Mouse (Mus musculus) gastrocnemius, postnatal 10 days (tissue): ENCODE data around the gene Rfxank. TPM values are rescaled to one million over a fixed set of nuclear protein-coding genes. Genes with fewer than 3 reads are reported as not detected.

Experiments used
- DNase-seq: peaks from one replicate; pipeline ENCODE4 v3.0.0; 2021; ENCODE audit warnings: mixed read lengths
- total RNA-seq, 2 experiments: library from RNA; stranded (reverse); gene quantifications; 2 replicates each; pipeline ENCODE4 v1.2.3; 2021

Rfxank gene
- total RNA-seq, 2 experiments from 2014 or later = 8.2 to 10.1 TPM

GRCm38 (mm10) chr8:70150158-70150557, 11.2 kb upstream of the Rfxank start:
- peak; percentile 15 for DNase-seq

DNA sequence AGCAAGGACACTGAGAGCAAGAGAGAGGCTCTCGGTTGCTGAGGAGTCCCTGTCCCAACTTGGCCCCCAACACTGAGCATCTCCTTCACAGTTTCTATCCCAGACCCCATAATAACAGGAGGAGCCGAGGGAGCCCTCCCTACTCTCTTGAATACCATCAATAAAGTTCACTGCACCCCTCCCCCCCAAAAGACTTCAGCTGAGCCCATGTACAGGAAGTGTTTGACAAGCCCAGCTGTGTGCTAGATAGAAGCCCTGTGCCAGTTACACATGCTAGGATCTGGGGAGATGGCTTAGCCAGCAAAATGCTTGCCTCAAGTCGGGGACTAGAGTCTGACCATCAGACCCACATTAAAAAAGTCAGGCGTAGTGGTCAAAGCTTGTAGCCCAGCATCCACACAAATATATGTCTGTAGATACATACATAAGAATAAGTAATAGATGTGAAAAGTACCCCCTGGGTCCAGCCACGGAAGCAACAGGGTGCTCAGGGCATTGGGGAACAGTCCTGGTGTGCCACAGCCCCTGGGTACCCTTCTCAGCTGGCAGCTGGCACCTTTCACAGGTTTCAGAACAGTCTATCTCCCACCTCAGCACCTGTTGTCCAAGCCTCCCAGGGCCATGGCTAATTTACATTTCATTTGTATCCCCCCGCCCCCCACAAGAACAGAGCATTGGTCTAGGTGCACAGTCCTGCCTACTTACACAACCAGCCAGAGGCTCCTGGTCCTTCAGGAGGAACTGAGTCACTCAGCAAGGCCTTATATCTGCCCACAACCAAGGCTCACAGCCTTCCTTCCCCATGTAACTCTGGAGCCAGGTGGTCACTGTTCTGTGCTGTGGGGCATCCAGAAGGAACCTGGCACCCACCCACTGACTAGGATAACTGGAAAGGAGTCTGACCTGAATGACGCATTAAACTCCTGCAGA, 9.0 kb upstream of the Rfxank start:
- no peak for DNase-seq

- no peak for DNase-seq
Observed at GRCm38 (mm10) chr8:70139981-70140380, 1.0 kb upstream of the Rfxank start.

DNA sequence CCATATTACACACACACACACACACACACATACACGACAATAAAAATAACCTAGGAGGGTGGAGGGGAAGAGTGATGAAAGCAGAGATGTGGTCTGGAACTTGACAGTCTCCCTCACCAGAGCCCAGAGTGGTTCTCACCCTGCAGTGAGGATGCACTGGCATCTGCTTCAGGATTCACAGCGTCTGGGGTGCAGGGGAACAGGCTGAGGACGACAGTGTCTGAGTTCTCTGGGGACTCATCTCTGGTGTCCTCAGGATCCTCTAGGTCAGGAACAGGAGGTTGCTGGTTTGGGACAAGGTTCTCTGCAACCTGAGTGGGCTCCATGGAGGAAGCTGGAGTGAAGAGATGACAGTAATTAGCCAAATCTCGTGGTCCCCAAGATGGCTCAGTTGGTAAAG, 1.1 kb downstream of the Rfxank start:
- DNase-seq = no peak

DNA sequence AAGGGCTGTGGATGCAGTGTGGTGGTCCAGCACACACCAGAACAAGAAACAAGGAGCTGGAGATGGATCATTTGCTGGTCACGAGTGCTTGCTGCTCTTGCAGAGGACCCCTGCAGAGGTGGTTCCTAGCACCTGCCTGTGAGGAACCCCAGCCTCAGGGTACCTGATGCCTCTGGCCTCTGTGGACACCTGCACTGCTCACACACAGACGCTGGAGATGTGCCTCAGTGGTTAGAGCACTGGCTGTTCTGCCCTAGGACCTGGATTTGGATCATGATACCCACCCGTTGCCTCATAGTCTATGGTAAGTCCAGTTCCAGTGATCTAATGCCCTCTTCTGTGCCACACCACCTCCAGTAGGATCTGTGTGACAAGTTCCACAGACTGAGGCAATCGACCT, 2.4 kb downstream of the Rfxank start:
- DNase-seq = no peak

- DNase-seq = no peak
Observed at GRCm38 (mm10) chr8:70134931-70135330, 4.0 kb downstream of the Rfxank start.

DNA sequence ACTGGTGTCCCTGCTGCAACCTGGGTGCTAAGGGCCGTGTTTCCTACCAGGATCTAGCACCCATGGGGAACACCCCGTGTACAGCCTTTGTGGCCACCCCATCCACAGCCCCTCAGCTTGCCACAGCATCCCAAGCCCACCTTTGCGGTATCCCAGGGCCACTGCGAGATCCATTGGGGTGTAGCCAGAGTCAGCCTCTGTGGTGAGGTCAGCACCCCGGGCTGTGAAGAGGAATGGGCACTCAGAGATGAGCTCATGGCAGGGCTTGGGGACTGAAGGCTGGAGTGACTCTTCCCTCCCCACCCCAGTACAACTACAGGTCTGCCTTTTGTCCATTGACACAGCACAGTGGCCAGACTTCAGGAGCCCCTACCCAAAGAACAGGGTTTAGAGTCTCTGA, 4.9 kb downstream of the Rfxank start:
- no peak for DNase-seq

- DNase-seq = peak; percentile 83
Observed at GRCm38 (mm10) chr8:70131166-70131883, 7.6 kb downstream of the Rfxank start, which contains the start of gene Nr2c2ap. TSS of gene Nr2c2ap (plus strand) at chr8:70131333.

DNA sequence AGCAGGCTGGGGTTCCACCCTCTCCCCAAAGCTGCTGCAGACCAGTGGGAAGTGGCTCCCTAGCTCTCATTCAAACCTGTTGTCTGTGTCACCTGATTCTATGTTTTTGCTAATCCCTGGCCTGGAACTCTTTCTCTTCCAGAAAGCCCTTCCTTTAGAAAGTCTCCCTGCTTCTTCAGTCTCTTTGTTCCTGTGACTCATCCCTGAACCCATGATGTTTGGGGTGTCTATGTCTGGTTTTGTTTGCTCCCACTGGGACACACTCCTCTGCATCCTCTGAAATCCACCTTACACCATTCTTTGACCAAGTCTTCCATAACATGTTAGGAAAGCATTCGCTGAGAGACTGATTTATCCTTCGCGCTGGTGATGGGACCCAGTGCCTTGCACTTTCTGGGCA, 8.9 kb downstream of the Rfxank start:
- DNase-seq = no peak

DNA sequence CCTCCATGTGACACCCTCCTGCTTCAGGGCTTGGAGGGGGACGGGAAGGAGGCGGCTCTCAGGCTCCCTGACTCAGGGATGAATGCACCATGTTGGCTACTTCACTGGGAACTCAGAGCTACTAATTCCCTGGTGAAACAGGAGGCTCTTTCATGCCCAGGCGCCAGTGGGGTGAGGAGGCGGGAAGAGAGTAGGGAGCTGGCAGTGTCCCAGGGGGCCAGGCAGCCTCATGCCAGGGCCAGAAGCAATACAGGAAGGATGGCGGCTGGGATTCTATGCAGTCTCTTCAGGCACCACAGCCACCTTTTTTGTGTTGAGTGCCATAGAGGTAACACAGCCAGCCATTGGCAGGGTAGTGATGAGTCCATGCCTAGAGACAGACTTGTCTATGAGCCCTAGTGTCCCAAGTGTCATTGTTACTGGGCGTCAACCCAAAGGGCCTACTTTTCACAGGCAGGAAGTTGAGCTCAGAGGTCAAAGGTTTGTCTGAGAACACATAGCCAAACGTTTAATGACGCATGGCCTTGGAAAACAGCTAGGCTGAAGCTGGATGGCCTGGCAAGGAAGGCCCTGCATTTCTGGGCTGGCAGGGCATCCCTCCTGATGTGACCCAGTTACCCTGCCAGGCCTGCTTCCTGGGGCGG, 9.5 kb downstream of the Rfxank start:
- peak; percentile 48 for DNase-seq

DNA sequence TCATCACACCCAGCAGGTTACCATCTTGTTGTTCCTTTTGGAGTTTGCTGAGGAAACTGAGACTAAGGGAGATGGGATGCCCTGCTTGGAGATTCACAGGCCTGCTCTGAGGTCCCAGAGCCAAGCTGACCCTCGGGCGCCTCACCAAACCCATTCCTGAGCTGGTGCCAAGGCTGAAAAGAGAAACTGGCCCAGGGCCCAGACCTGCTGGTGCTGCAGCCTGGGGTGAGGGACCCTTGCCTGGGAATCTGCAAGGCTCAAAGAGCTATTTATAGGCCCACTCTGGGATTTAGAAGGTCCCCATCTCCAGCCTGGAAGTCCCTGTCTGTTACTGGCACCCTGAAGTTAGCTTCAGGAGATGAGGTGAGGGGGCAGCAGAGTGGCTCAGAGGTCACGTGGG, 10.5 kb downstream of the Rfxank start:
- peak; percentile 62 for DNase-seq

DNA sequence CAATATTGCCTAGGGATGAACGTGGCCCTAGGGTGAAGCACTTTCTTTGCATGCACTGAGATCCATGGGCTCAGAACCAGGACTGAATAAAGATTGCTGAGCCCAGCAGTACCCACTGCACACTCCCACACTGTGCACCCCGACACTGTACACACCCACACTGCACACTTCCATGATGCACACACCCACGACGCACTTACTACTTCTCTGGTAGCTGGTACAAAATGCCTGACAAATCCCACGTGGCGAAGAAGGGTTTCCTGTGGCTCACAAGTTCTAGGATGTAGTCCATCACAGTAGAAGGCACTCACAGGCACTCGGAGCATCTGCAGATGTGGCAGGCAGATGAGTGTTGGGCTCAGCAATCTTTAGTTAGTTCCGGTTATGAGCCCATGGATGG, 14.0 kb downstream of the Rfxank start:
- no peak for DNase-seq

DNA sequence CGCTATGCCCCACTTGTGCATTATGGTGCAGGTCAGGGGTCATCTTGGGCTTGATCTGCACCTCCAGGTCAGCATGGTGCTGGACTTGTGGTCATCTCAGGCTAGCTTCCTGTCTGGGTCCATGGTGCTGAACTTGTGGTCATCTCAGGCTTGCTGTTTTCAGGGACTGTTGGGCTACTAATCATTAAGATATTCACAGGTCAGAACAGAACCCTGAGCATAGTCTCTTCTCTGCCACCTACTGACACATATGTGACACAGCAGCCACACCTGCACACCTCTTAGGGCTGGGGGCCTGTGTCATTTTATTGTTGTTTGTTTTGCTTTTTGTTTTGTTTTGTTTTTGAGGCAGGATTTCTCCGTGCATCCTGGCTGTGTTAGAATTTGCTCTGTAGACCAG, 16.1 kb downstream of the Rfxank start:
- DNase-seq = no peak

GRCm38 (mm10) chr8:70120667-70121066, 18.3 kb downstream of the Rfxank start, which contains the start of gene Ncan:
TSS of gene Ncan (minus strand) at chr8:70120873.
- peak; percentile 55 for DNase-seq

- DNase-seq = no peak
Observed at GRCm38 (mm10) chr8:70118726-70119700, 19.9 kb downstream of the Rfxank start.

- DNase-seq = no peak
Observed at GRCm38 (mm10) chr8:70117611-70118010, 21.3 kb downstream of the Rfxank start.

DNA sequence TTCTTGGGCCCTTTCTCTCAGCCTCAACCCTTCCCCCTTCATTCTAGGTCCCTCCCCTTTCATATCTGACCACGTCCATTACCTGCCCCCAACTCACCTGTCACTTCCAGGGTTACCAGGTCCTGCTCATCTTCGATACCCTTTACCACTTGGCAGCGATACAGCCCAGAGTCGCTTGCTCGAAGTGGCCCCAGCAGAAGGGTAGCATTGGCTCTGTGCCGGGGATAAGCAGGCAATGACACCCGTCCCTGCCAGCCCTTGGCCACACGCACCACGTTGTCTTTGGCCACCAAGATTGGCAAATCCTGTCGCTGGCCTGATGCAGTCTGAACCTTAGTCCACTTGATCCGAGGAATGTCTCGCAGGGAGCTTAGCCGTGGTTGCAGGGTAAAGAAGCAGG, 24.1 kb downstream of the Rfxank start:
- DNase-seq = no peak

DNA sequence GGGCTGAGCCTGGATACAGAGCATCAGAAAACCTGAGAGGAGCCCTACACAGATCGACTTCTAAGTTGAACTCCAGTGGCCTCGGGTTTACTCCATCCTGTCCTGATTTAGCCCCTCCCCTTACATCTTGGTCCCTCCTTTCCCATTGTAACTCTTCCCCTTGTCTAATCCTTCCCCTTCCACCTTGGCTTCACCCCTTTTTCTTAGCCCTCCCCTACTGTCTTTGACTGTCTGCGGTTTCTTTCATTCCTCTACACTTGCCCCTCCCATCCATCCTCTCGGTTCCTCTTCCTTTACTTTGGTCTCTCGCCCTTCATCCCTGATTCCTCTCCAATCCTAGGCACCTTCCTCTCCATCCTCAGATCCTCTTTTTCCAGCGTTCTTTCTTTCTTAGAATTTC, 24.5 kb downstream of the Rfxank start:
- no peak for DNase-seq

GRCm38 (mm10) chr8:70112401-70113016, 26.4 kb downstream of the Rfxank start:
- DNase-seq = no peak

- DNase-seq = no peak
Observed at GRCm38 (mm10) chr8:70111192-70111795, 27.7 kb downstream of the Rfxank start.

DNA sequence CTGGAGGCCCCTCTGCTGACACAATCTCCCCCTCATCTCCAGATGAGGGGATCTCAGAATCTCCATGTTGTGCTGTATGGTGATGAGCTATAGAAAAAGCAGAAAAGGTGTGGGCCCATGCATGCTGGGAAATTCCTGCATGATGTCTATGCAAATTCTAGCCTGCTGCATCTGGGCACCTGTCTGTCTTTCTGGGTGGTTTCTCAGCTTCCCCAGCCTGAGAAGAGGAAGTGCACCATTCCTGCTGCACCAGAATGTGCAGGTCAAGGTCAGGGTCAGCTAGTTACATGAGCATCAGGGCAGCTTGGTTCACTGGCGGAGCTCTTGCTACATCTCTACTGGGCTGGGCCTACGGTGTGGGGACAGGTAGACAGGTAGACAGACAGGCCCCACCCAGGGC, 28.5 kb downstream of the Rfxank start:
- no peak for DNase-seq
